Mouse (Mus musculus) midbrain, embryonic 11.5 days (tissue): Measurements from ENCODE around the gene Gpr132. TPM values are rescaled to one million over a fixed set of nuclear protein-coding genes. Genes with fewer than 3 reads are reported as not detected.
"Not testable (repeated sequence)": the region's sequence is repeated elsewhere in the genome, so short reads cannot be mapped to it uniquely, and the experiment has no call there.

Source experiments
- ATAC-seq: fragments of 200-750 bp; cut with Nextera tagmentation; 2 replicates; pipeline ENCODE4 v1.8.0; 2017; ENCODE audit warnings: moderate TSS enrichment, moderate library complexity; ENCODE audit not compliant: low FRiP score
- DNase-seq: peaks from one replicate; pipeline ENCODE4 v3.0.0; 2015; ENCODE audit warnings: low spot score; ENCODE audit errors: missing footprints
- H3K27ac ChIP-seq: fragments of 300-500 bp; sonication (generic); 2 replicates; pipeline ENCODE4 v1.5.1; 2014; ENCODE audit warnings: low read depth, low read length
- H3K27me3 ChIP-seq: fragments of 300-500 bp; sonication (generic); 2 replicates; pipeline ENCODE4 v1.6.1; 2014; ENCODE audit warnings: mild to moderate bottlenecking, low read length, moderate library complexity, mixed read lengths; ENCODE audit not compliant: control insufficient read depth, insufficient read depth
- H3K36me3 ChIP-seq: fragments of 300-500 bp; sonication (generic); 2 replicates; pipeline ENCODE4 v1.6.1; 2014; ENCODE audit warnings: mild to moderate bottlenecking, low read length, moderate library complexity, mixed read lengths; ENCODE audit not compliant: control insufficient read depth, insufficient read depth
- H3K4me1 ChIP-seq: fragments of 300-500 bp; sonication (generic); 2 replicates; pipeline ENCODE4 v1.6.1; 2014; ENCODE audit warnings: low read length; ENCODE audit not compliant: control insufficient read depth, insufficient read depth
- H3K4me2 ChIP-seq: fragments of 300-500 bp; sonication (generic); 2 replicates; pipeline ENCODE4 v1.6.1; 2014; ENCODE audit warnings: mild to moderate bottlenecking, moderate library complexity
- H3K4me3 ChIP-seq: fragments of 300-500 bp; sonication (generic); 2 replicates; pipeline ENCODE4 v1.5.1; 2014; ENCODE audit warnings: low read depth, low read length
- H3K9ac ChIP-seq: fragments of 300-500 bp; sonication (generic); 2 replicates; pipeline ENCODE4 v1.6.1; 2014; ENCODE audit warnings: low read length
- H3K9me3 ChIP-seq: fragments of 300-500 bp; sonication (generic); 2 replicates; pipeline ENCODE4 v1.6.1; 2016; ENCODE audit warnings: low read length; ENCODE audit not compliant: control insufficient read depth
- WGBS: fragments of 180-500 bp; shearing (Covaris S2); extraction: QIAGEN DNeasy Blood & Tissue Kit; methylation state at CpG from one replicate; pipeline ENCODE4 v1.1.7; 2014; 5-methylcytosine and 5-hydroxymethylcytosine counted together
- polyA plus RNA-seq: library from polyadenylated mRNA; unstranded; fragments of >200 nt; fragmentation: Nextera tagmentation; extraction: Ambion mirVana; gene quantifications from 2 replicates; pipeline ENCODE4 v1.2.1, GENCODE M21; 2014

Gpr132 gene
- polyA plus RNA-seq, 1 experiment from 2014 or later, result not detected

DNA sequence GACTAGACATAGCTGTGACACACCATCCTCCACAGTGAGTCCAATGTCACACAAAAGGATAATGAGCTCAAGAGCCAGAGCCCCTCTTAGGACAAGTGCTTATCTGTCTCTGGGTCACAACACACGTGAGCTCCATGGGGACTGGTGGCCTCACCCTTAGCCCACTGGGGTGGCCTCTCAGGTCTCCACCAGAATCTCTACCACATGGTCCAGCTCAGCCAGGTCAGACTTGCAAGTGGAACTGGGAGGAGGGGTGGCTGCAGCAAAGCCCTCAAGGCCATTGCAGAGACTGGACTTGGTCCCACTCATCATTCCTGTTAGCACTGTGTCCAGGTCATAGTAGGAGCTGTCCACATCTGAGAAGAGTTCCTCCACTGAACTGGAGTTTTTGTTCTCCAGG is 46.8 kb downstream of the Gpr132 start:
- Histone ChIP-seq H3K4me1 (peaks cover 2% of the 10 kb centered on the region; the same call in 1 of the 2 replicates), H3K36me3 (peaks cover 37% of the 10 kb centered on the region), H3K4me2 (no peak overlapping the region), H3K27ac (no peak overlapping the region), H3K9ac (no peak overlapping the region), H3K9me3 (no peaks in the 10 kb centered on the region), H3K4me3 (no peak overlapping the region), H3K27me3 (no peaks in the 10 kb centered on the region)
- WGBS, result 67% methylated on average over 1 of the region's 1 CpGs
- DNase-seq (no peak), ATAC-seq (no peak)

DNA sequence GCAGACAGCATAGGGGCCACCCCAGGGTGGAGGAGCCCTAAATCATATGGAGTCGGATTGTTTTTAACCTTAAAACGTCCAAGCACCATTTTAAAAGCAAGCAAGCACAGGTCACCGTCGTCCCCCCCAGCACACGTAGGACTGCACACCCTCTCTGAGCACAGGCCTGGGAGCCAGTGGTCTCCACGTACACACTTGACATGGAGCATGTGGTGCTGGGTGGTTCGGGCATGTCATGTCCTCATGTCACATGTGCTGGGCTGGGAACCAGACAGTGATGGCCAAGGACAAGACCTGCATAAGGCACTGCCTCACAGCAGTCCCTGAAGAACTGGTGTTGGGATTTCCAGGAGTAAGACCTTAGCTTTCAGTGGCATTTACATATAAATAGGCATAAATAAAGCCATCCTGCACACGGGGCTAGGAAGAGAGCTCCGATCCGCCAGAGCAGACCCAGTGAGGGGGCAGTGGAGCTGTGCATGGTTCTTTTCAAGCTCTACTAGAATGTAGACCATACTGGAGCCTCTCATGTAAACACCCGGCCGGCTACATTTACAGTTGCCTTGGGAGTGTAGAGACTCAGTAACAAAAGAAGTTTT is 47.5 kb downstream of the Gpr132 start:
- Histone ChIP-seq H3K4me1 (peaks cover 2% of the 10 kb centered on the region; the same call in 1 of the 2 replicates), H3K27me3 (no peaks in the 10 kb centered on the region), H3K4me2 (no peak overlapping the region), H3K27ac (no peak overlapping the region), H3K4me3 (no peak overlapping the region), H3K36me3 (peaks cover 39% of the 10 kb centered on the region), H3K9ac (no peak overlapping the region), H3K9me3 (no peaks in the 10 kb centered on the region)
- DNase-seq (no peak), ATAC-seq (no peak)
- WGBS, result 74% methylated on average over 12 of the region's 12 CpGs

DNA sequence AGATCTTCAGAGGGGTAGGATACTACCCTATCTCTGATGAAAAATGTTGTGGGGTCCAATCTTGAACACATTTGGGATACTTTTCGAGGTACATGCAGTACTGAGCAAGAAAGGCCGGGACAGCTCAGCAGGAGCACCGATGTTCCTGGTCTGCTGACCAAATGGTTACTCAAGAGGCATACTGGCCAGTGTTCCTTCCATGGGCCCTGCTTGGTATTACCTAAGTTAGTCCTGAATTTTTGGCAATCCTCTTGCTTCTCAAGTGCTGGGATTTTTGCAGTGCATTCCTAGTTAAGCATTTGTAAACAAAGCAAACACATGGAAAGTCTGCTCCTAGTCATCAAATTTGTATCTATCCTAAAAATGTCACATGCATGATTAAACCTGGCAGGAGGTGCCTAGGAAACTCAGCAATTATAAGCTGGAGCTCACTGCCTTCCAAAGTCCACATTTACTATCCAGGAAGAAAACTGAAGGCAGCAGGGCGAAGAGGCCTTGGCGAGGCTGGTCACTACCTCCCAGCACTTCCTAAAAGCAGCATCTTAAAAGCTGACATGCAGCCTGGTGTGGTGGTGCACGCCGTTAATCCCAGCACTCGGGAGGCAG is 48.9 kb downstream of the Gpr132 start:
- Histone ChIP-seq H3K36me3 (peaks cover 38% of the 10 kb centered on the region), H3K27ac (no peak overlapping the region), H3K9me3 (no peaks in the 10 kb centered on the region), H3K4me2 (no peak overlapping the region), H3K4me1 (peaks cover 2% of the 10 kb centered on the region; the same call in 1 of the 2 replicates), H3K9ac (no peak overlapping the region), H3K27me3 (no peaks in the 10 kb centered on the region), H3K4me3 (no peak overlapping the region)
- DNase-seq (no peak), ATAC-seq (no peak)
- 95% methylated on average over 8 of the region's 8 CpGs for WGBS

DNA sequence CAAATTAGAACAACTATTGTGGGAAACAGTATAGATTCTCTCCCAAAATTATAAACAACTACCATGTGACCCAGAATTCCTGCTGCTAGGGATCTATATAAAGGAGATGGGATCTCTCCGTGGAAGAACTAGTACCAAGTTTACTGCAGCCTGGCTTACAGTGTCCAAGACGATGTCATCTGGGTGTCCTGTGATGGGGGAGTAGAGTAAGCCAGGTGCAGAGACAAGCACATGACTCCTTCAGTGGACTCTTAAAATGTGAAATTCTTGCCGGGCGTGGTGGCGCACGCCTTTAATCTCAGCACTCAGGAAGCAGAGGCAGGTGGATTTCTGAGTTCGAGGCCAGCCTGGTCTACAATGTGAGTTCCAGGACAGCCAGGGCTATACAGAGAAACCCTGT is 51.2 kb downstream of the Gpr132 start:
- not testable (repeated sequence) for H3K9me3 ChIP-seq, H3K4me2 ChIP-seq, DNase-seq, H3K4me1 ChIP-seq, H3K27me3 ChIP-seq, H3K9ac ChIP-seq, H3K27ac ChIP-seq, H3K4me3 ChIP-seq, ATAC-seq
- WGBS, result 88% methylated on average over 7 of the region's 7 CpGs
- peaks cover 31% of the 10 kb centered on the region for H3K36me3 ChIP-seq

DNA sequence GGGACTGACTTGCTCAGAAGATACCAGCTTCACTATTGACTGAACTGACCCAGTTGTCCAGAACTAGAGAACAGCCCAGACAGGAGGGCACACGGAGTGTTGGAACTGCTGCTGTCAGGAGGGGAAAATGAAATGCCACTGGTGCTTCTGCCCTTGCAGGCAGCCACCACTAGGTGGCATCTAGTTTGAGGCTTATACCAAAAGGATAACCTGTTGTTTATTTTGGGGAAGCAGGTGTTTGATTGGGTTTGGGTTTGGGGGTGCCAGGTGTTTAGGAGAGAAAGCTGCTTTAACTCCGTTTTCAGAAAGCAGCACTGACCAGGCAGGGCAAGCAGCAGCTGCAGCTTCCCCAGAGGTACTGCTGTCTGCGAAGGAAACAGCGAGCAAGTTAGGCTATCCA is 51.7 kb downstream of the Gpr132 start:
- H3K36me3 ChIP-seq, result peaks cover 25% of the 10 kb centered on the region
- WGBS, result 56% methylated on average over 4 of the region's 4 CpGs

DNA sequence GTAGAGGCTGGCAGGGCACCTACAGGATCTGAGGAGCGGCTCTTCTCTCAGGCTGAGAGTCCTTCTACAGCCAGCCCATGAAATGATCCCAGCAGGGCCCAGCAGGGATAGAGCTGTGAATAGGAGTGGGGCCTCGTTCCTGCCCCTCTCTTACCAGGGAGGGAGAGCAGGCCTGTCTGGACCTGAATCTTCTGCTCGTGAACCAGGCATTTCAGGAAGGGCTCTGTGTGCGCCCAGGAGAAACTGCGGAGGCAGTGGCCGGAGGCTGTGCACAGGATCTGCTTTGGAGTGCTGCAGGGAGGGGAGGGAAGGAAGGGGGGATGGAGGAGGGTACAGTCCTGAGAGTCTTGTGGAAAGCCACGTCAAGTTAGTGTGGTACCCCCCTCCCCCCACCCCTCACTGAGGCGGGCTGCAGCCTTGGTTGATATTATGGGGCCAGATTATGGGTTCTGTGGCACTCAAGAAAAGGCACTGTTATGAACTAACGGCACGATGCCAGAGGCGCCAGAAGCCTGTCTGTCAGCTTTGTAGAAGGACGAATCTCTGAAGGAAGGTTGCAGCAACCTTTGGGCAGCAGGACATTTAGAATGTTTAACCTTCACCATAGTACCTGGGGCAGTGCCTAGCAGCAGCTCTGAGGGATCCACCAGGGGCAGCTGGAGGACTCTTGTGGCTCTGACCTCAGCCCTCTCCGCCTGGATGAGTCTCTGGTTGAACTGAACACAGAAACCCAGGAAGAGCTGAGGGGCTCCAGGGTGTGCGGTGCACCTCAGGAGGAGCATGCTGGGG is 53.2 kb downstream of the Gpr132 start:
- no peak for DNase-seq
- Histone ChIP-seq H3K36me3 (peaks cover 17% of the 10 kb centered on the region), H3K9me3 (no peaks in the 10 kb centered on the region), H3K27ac (no peak overlapping the region), H3K4me2 (no peak overlapping the region), H3K4me1 (no peaks in the 10 kb centered on the region), H3K4me3 (no peak overlapping the region), H3K9ac (no peak overlapping the region), H3K27me3 (no peaks in the 10 kb centered on the region)
- 78% methylated on average over 14 of the region's 14 CpGs for WGBS
- no peak for ATAC-seq

More for the DNA sequence above, 51.7 kb downstream of the Gpr132 start:
- peak; percentile 89 for DNase-seq
- ATAC-seq, result no peak
- Histone ChIP-seq H3K9ac (no peak overlapping the region), H3K4me2 (no peak overlapping the region), H3K4me1 (no peaks in the 10 kb centered on the region), H3K9me3 (no peaks in the 10 kb centered on the region), H3K27ac (no peak overlapping the region), H3K4me3 (no peak overlapping the region), H3K27me3 (no peaks in the 10 kb centered on the region)

DNA sequence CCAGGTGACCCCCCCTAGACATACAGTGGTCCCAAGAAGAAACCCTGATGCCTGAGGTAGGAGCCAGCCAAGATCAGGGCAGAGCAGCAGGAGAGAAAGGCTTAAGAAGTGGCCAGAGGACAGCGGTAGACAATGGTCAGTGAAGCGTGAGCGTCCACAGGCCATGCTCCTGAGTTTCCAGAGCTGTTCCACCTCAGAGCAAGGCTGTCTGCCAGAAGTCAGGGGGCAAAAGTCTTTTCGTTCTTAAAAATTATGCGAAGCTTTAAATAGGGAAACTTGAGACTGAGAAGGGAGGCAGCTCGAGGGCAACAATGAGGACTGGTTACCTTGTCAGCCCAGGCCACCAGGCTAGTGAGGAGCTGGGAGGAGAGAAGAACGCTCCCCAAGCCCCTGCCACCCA is 54.7 kb downstream of the Gpr132 start:
- Histone ChIP-seq H3K9me3 (no peaks in the 10 kb centered on the region), H3K4me3 (no peak overlapping the region), H3K4me1 (peaks cover 5% of the 10 kb centered on the region), H3K36me3 (peaks cover 5% of the 10 kb centered on the region; the same call in 1 of the 2 replicates), H3K4me2 (no peak overlapping the region), H3K9ac (no peak overlapping the region), H3K27me3 (no peaks in the 10 kb centered on the region), H3K27ac (no peak overlapping the region)
- DNase-seq, result no peak
- no peak for ATAC-seq
- WGBS, result 86% methylated on average over 7 of the region's 7 CpGs

DNA sequence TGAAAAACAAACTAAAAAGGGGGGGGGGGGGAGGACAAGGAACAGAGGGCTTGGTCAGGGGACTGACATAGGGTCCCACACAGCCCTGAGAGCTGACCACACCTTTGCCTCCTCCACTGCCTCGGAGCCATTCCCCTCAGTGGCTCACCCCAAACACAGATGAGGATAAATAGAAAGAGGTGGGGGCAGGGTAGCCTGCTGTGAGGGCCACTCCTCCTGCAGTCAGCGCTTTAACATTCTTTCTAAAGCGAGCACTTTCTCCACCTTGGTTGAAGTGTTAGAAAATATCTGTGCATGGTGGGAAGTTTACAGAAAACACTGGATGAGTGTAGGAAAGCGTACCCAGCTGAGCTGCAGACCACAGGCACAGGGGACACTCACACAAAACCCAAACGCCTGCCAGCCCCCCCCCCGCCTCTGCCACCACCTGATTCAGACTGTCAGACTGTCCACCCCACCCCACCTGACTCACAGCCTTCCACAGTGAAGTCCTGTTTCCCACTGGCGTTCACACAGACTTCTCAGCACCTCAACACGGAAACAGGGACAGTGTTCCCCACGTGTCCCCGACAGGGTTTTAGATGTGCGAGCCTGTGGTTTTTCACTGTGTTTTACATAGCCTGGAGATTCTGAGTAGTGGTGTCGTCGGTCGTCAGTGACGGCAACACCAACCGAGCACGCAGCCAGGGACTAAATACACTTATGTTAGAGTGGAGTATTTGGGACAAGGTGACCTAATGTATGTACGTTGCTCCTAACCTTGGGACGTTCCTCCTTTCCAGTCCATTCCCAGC is 57.7 kb downstream of the Gpr132 start:
- WGBS, result 69% methylated on average over 19 of the region's 19 CpGs
- Histone ChIP-seq H3K27ac (no peak overlapping the region), H3K4me2 (peak overlapping the region; percentile 98; the same call in 1 of the 2 replicates), H3K4me1 (peaks cover 5% of the 10 kb centered on the region), H3K27me3 (no peaks in the 10 kb centered on the region), H3K36me3 (0 out of 2 replicates have a peak, but pooled peaks cover 2% of the 10 kb centered on the region), H3K4me3 (no peak overlapping the region), H3K9me3 (no peaks in the 10 kb centered on the region), H3K9ac (no peak overlapping the region)
- ATAC-seq (no peak), DNase-seq (no peak)
